Mouse (Mus musculus): ENCODE results near the gene Ttc4. TPM values are rescaled to one million over a fixed set of nuclear protein-coding genes. Genes with fewer than 3 reads are reported as not detected.
A peak's percentile ranks its signal among the peaks of the same experiment; 100 is the strongest.

Gene Ttc4
- polyA plus RNA-seq (2012; rRNA removed), result 41.3 and 50.4 TPM in 2 replicates

DNA sequence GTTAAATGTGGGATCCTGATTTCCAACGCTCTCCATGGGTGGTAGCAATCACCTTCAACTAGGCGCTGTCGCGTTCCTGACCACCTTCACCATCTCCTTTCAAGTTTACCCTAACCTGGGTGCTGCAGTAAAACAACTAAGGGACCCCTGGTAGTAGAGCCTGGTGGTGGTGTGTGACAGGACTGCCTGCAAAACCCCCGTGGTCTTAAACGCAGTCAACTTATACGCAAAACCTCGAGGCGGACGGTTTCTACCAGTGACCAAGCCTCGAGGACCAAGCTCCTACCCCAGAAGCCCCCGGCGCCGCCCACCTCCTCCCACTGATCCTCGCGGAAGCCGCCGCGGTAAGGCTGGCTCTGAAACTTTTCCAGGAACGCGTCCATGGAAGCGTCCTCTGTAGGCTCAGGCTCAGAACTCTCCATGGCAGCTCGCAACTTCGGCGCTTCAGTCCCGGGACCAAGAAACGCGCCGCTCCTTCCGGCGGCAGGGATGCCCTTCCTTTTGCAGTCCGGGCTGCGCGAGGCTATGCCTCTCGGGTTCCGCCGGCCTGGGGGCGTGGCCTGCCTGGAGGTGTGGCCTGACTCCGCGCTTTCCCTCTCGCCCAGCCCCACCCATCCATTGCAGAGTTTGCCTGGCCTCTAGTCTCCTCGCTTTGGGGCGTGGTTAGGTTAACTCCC, at the start of gene Ttc4:
Ttc4 (minus strand) TSS at position 503 of the 677 bp plus-strand sequence.
- under 1% methylated on average over 43 of the region's 43 CpGs for WGBS
- Histone ChIP-seq H3K4me3 (ENCODE audit: insufficient read depth, low read depth, low read length) (peak within 1 kb of the TSS; percentile 83), H3K4me1 (ENCODE audit: control insufficient read depth, insufficient read depth, low read length) (0 out of 2 replicates have a peak, but pooled peaks cover 2% of the 10 kb centered on the region), H3K27ac (ENCODE audit: insufficient read depth, low read depth, low read length) (no peak within 1 kb of the TSS), H3K36me3 (ENCODE audit: control insufficient read depth, insufficient read depth, low read length) (peaks cover 4% of the 10 kb centered on the region; the same call in 1 of the 2 replicates), H3K27me3 (replicated peaks; ENCODE audit: control insufficient read depth, insufficient read depth, low read length) (no peaks in the 10 kb centered on the region)
- peak; percentile 93 for DNase-seq
- TF ChIP-seq POLR2A (IDR thresholded peaks at IDR 0.05; ENCODE audit: low read depth, low read length) (peak; percentile 40), CTCF (conservative IDR thresholded peaks at IDR 0.05; ENCODE audit: insufficient read depth, insufficient read length, low read depth, low read length) (no peak)

DNA sequence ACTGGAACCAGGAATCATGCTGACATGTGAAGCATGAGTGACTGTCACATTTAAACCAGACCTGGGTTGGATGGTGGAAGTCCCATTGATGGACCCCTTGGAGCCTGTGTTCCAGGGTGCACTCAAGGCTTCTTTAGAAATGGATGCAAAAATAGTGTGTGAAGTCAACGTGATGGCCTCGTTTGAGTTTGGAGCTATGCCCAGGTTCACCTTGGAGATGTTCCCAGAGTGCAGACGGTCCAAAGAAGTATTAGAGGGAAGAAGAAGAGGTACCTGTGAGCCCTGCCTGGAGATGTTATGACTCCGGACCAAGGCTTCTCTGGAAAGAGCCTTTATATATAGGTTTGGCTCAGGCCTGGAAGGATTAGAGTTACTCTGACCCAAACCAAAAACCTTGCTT, 41.9 kb upstream of the Ttc4 start:
- no peak for TF ChIP-seq CTCF (conservative IDR thresholded peaks at IDR 0.05; ENCODE audit: insufficient read depth, insufficient read length, low read depth, low read length)
- no peak for TF ChIP-seq POLR2A (IDR thresholded peaks at IDR 0.05; ENCODE audit: low read depth, low read length)
- H3K27ac ChIP-seq (ENCODE audit: insufficient read depth, low read depth, low read length), result no peak overlapping the region
- DNase-seq, result peak; percentile 69
- no peaks in the 10 kb centered on the region for H3K36me3 ChIP-seq (ENCODE audit: control insufficient read depth, insufficient read depth, low read length)
- H3K4me1 ChIP-seq (ENCODE audit: control insufficient read depth, insufficient read depth, low read length), result no peaks in the 10 kb centered on the region
- no peaks in the 10 kb centered on the region for H3K27me3 ChIP-seq (replicated peaks; ENCODE audit: control insufficient read depth, insufficient read depth, low read length)
- H3K4me3 ChIP-seq (ENCODE audit: insufficient read depth, low read depth, low read length), result no peak overlapping the region
- 49% methylated on average over 4 of the region's 4 CpGs for WGBS

DNA sequence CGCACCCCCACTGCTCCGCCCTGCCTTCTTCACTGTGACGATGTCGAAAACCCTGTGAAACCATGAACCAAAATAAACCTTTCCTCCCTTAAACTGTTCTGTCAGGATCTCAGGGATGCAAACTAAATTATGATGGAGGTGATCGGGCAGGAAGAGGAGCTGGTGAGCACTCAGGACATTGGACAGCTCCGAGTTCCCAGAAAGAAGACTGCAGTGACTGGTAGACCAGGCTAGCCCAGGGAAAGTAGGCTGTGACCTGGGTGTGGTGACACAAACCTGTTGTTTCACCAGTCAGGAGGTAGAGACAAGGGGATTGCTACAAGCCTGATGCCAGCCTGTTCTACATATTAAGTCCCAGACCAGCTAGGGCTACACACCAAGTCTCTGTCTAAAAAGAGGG, 34.9 kb upstream of the Ttc4 start:
- no peak for DNase-seq
- no peaks in the 10 kb centered on the region for H3K4me1 ChIP-seq (ENCODE audit: control insufficient read depth, insufficient read depth, low read length)
- H3K27me3 ChIP-seq (replicated peaks; ENCODE audit: control insufficient read depth, insufficient read depth, low read length), result no peaks in the 10 kb centered on the region
- TF ChIP-seq CTCF (conservative IDR thresholded peaks at IDR 0.05; ENCODE audit: insufficient read depth, insufficient read length, low read depth, low read length) (no peak), POLR2A (IDR thresholded peaks at IDR 0.05; ENCODE audit: low read depth, low read length) (no peak)
- no peak overlapping the region for H3K4me3 ChIP-seq (ENCODE audit: insufficient read depth, low read depth, low read length)
- 84% methylated on average over 6 of the region's 6 CpGs for WGBS
- H3K27ac ChIP-seq (ENCODE audit: insufficient read depth, low read depth, low read length), result no peak overlapping the region
- H3K36me3 ChIP-seq (ENCODE audit: control insufficient read depth, insufficient read depth, low read length), result no peaks in the 10 kb centered on the region

DNA sequence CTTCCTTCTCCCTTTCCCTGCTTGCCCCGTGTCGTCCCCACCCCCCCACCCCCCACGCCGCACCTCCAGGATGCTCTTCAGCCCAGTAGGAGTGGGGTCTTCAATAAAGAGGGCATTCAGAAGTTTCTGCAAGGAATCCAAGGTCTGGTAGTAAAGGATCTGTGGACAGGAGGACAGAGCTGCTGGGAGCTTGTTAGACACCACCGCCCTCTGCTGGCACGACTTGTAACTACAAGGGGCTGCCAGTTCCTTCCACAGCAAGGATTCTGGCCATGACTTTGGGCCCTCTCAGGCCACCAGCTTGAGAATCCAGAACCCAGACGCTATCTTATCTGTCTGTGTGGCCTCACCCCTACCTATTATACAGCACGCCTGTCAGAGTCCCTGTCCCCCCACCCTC, 29.7 kb upstream of the Ttc4 start:
- H3K36me3 ChIP-seq (ENCODE audit: control insufficient read depth, insufficient read depth, low read length), result no peaks in the 10 kb centered on the region
- DNase-seq, result peak; percentile 73
- no peak overlapping the region for H3K4me3 ChIP-seq (ENCODE audit: insufficient read depth, low read depth, low read length)

DNA sequence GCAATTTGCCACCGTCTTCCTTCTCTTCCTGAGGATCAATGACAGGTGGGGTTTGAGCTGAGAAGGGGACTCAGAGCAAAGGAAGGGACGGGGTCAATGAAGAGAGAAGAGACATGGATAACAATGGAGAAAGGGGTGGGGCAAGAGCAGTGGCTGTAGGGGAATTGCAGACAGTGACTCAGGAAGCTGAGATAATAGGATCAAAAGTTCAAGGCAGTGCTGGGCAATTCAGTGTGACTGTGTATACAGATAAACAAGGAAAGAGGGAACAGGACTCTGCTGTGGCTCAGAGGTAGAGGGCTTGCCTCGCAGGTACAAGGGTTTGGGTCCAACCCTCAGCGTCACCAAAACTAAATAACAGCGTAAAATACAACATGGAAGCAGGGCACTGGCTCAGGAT, 29.2 kb upstream of the Ttc4 start:
- no peaks in the 10 kb centered on the region for H3K36me3 ChIP-seq (ENCODE audit: control insufficient read depth, insufficient read depth, low read length)
- no peak overlapping the region for H3K27ac ChIP-seq (ENCODE audit: insufficient read depth, low read depth, low read length)
- no peaks in the 10 kb centered on the region for H3K27me3 ChIP-seq (replicated peaks; ENCODE audit: control insufficient read depth, insufficient read depth, low read length)
- no peak overlapping the region for H3K4me3 ChIP-seq (ENCODE audit: insufficient read depth, low read depth, low read length)
- 31% methylated on average over 5 of the region's 5 CpGs for WGBS
- no peak for TF ChIP-seq POLR2A (IDR thresholded peaks at IDR 0.05; ENCODE audit: low read depth, low read length)
- TF ChIP-seq CTCF (conservative IDR thresholded peaks at IDR 0.05; ENCODE audit: insufficient read depth, insufficient read length, low read depth, low read length), result no peak
- no peaks in the 10 kb centered on the region for H3K4me1 ChIP-seq (ENCODE audit: control insufficient read depth, insufficient read depth, low read length)
- DNase-seq, result no peak

More for the DNA sequence above, 29.7 kb upstream of the Ttc4 start:
- Histone ChIP-seq H3K4me1 (ENCODE audit: control insufficient read depth, insufficient read depth, low read length) (no peaks in the 10 kb centered on the region), H3K27me3 (replicated peaks; ENCODE audit: control insufficient read depth, insufficient read depth, low read length) (no peaks in the 10 kb centered on the region), H3K27ac (ENCODE audit: insufficient read depth, low read depth, low read length) (no peak overlapping the region)
- WGBS, result 0% methylated on average over 8 of the region's 8 CpGs
- TF ChIP-seq CTCF (conservative IDR thresholded peaks at IDR 0.05; ENCODE audit: insufficient read depth, insufficient read length, low read depth, low read length), result peak; percentile 95
- no peak for TF ChIP-seq POLR2A (IDR thresholded peaks at IDR 0.05; ENCODE audit: low read depth, low read length)

DNA sequence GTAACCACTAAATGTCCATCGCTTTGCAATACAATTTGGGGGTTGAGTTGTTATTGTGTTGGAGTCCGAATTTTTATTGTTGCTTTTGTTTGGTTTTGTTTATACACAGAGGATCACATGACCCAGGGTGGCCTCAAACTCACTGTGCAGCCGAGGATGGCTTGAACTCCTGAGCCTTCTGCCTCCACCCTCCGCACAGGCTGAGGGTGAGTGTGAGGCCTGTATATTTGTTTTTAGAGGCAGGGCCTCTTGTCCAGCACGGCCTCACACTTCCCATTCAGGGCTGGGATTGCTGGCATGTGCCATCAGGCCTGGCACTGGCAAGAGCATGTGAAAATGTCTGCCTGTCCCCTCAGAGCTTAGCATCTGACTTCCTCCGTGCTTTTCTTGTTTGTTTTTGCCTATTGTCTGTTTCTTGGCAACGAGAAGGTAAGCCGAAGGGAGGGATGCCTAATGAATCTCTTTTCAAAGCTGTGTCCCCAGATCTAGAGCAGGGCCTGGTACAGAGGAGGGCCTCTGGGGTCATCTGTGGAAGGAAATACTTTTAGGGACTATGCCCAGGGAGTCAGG, 26.4 kb upstream of the Ttc4 start:
- Histone ChIP-seq H3K27ac (ENCODE audit: insufficient read depth, low read depth, low read length) (no peak overlapping the region), H3K4me1 (ENCODE audit: control insufficient read depth, insufficient read depth, low read length) (no peaks in the 10 kb centered on the region), H3K36me3 (ENCODE audit: control insufficient read depth, insufficient read depth, low read length) (no peaks in the 10 kb centered on the region), H3K4me3 (ENCODE audit: insufficient read depth, low read depth, low read length) (no peak overlapping the region), H3K27me3 (replicated peaks; ENCODE audit: control insufficient read depth, insufficient read depth, low read length) (no peaks in the 10 kb centered on the region)
- no peak for DNase-seq
- WGBS, result 62% methylated on average over 8 of the region's 8 CpGs
- TF ChIP-seq CTCF (conservative IDR thresholded peaks at IDR 0.05; ENCODE audit: insufficient read depth, insufficient read length, low read depth, low read length) (no peak), POLR2A (IDR thresholded peaks at IDR 0.05; ENCODE audit: low read depth, low read length) (no peak)

DNA sequence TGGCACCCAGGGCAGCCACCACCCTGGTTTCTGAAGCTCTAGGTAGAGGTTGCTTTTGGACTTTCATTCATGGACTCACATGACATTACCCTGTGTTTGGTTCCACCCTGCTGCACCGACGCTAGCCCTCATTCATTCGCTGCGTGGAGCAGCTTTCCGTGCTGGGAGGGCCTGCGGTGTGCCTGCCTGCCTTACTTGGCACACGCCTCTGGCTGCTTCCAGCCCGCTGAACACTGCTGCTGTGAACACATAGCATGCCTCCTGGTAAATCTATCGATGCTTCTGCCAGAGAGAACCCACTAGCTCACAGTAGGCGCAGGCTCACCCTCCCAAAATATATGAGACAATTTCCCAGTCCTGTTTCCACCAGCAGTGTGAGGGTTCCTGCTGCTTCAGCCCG, 25.7 kb upstream of the Ttc4 start:
- H3K27ac ChIP-seq (ENCODE audit: insufficient read depth, low read depth, low read length), result no peak overlapping the region

More for the DNA sequence above, 25.7 kb upstream of the Ttc4 start:
- Histone ChIP-seq H3K4me3 (ENCODE audit: insufficient read depth, low read depth, low read length) (no peak overlapping the region), H3K4me1 (ENCODE audit: control insufficient read depth, insufficient read depth, low read length) (no peaks in the 10 kb centered on the region), H3K27me3 (replicated peaks; ENCODE audit: control insufficient read depth, insufficient read depth, low read length) (no peaks in the 10 kb centered on the region), H3K36me3 (ENCODE audit: control insufficient read depth, insufficient read depth, low read length) (no peaks in the 10 kb centered on the region)
- DNase-seq, result peak; percentile 69
- WGBS, result 42% methylated on average over 11 of the region's 11 CpGs
- TF ChIP-seq POLR2A (IDR thresholded peaks at IDR 0.05; ENCODE audit: low read depth, low read length), result no peak
- TF ChIP-seq CTCF (conservative IDR thresholded peaks at IDR 0.05; ENCODE audit: insufficient read depth, insufficient read length, low read depth, low read length), result no peak

Measured in kidney, adult 2 months (tissue).